Mouse (Mus musculus) urinary bladder, postnatal 0 days (tissue): Measurements from ENCODE around the gene Gm21822. TPM values are rescaled to one million over a fixed set of nuclear protein-coding genes. Genes with fewer than 3 reads are reported as not detected.

Experiments used
- polyA plus RNA-seq: library from polyadenylated mRNA; unstranded; fragments of >200 nt; fragmentation: Nextera tagmentation; extraction: Ambion mirVana; gene quantifications from 2 replicates; pipeline ENCODE4 v1.2.1, GENCODE M21; 2015

Gm21822 gene
- not detected in 2 replicates for polyA plus RNA-seq

DNA sequence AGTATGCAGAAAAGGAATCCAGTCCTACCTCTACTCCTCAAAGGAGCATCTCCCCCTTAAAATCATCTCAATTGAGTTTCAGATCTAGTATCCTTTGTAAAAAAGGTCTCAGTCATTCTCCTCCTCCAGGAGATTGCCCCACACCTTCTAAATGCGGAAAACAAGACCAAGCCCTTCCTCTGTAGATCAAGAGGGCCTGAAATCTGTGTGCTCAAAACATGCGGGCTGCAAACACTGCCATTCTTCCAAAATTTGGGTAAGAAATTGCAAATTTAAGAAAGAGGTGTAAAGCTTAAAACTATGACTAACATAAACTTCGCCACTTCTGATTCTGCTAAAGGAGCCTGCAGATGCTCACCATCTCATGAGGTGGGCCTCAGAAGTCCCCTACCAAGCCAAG, at the start of gene Gm21822:
TSS of gene Gm21822 (plus strand) at position 301 of the 400 bp plus-strand sequence.

